Mouse (Mus musculus) gastrocnemius, adult 8-10 months (tissue): ENCODE measurements around the gene Scml4. TPM values are rescaled to one million over a fixed set of nuclear protein-coding genes. Genes with fewer than 3 reads are reported as not detected.

Experiments used
- DNase-seq, 2 experiments: peaks; one replicate each; pipeline ENCODE4 v3.0.0; 2022; ENCODE audit warnings: low spot score in 2 of 2
- total RNA-seq, 4 experiments: library from RNA; stranded (reverse); gene quantifications; 2 replicates each; pipeline ENCODE4 v1.2.4; 2022

Gene Scml4
- total RNA-seq, 4 experiments from 2014 or later: 0.27 to 0.54 (median 0.41) TPM

DNA sequence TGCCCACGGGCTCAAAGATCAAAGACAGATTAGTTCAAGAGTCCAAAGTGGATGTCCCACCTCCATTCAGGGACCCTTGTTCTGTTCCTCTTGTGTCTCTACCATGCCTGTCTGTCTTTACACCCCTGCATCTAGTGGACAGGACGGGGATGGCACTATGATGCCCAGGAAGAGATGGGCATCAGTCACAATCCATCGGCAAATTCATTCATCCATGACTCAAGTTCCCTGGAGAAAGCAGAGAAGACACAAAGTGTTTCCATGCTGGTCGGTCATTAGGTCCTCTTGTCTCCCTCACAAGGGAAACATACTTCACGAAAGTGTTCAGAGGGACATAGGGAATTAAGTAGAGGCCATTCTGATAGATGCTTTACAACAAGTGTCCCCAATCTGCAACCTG lies 87.2 kb downstream of the Scml4 start:
- DNase-seq: no peak

DNA sequence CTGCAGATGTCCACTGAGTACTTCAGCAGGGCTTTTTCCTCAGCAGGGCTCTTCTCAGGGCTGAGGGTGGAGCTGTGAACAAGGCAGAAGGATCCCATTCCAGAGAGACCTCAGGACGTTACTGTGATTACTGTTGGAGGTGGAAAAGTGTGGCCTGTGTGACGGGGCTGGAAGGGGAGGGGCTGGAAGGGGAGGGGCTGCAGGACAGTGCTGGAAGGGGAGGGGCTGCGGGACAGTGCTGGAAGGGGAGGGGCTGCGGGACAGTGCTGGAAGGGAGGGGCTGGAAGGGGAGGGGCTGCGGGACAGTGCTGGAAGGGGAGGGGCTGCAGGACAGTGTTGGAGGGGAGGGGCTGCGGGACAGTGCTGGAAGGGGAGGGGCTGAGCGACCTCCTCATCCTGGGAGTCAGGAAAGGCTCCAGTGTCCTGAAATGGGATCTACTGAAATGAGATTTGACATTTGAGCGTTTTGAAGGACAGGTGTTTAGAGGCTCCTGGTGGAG lies 90.1 kb downstream of the Scml4 start:
- DNase-seq: peak in 1 of 2 experiments; percentile 38

DNA sequence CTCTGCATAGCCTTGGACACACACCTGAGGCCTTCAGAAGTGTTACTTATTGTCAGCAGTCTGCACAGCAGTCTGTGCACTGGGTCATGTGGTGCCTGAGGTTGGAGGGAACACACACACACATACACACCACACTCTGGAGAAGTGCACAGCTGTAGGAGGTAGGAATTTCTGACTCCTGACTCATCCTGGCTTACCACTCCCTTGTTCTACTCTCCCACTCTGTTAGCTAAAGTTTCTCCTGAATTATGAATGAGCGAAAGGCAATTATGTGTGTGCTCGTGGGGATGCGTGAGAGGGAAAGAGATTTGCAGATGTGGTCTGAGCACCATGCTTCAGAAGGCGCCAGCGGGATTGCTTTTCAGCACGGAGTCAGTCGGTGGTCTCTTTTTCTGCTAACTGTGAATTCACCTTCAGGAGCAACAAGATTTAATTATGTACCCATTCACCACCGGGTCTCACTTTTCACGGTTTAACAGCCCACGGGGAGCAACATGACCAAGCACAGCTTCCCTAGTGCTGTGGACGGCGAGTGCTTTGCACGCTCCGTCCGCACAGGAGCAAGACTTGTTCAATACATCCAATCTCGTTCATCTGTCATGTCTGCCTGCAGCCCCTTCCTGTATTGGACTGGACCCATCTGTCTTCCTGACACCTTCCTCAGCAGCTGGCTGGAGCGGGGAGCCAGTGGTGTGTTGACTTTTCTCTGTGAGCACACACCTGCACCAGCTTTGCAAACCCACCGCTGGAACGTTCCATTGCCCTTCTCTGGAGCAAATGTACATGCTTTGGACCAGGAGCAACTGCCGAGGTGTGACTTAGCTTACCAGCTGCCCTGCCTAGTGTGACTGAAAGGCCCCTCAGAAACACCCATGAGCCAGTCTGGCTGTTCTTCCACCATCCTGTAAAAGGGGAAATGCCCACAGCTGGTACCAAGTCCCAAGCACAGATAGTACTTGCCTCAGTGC lies 91.2 kb downstream of the Scml4 start:
- DNase-seq: no peak

DNA sequence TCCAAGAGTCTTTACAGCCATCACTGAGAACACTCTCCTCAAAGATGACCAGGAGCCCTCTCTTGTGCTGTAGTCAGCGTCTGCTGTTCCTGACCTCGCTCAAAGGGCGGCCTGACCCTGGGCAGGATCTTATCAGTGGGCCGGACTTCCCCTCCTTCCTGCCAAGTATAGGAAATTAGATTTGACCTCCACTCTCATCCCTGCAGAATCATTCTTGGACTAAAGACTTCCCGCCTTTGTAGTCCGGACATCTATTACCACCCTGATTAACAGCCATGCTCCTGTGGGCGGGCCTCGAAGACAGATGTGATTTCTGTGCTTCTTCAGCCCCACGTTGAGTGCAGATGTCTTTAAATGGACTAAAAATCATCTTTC lies 91.9 kb downstream of the Scml4 start:
- no peak for DNase-seq

DNA sequence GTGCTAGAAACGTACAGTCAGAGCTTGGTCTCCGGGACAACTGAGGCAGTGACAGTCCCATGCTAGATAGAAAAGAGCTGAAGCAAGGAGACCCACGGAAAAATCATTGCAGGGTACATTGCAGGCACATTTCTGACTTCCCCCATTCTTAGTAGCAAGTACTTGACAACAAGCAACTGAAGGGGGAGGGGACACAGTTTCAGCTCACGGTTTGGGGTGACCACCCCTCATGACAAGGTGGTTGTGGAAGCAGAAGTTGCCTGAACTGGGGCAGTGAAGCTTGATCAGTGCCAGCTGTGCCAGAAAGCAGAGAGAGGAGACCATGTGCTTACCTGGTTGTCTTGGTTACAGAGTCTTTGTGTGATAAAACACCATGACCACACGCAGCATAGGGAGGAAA lies 93.4 kb downstream of the Scml4 start:
- no peak for DNase-seq

DNA sequence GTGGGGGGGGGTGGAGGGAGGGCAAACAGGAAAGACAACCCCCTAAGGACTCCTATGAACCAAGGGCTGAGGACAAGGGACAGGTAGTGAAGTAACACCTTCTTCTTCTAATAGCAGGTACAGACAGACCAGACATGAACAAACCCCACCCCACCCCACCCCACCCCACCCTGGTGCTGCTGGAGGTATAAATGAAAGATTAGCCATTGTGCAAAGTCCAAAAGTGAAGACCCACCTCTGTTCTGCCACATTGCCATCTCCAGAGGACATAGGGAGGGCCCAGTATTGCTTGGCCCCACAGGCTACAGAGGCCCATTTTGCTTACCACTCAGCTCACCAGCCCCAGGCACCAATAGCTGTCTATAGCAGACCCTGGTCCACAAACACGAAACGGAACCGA lies 95.0 kb downstream of the Scml4 start:
- no peak for DNase-seq

DNA sequence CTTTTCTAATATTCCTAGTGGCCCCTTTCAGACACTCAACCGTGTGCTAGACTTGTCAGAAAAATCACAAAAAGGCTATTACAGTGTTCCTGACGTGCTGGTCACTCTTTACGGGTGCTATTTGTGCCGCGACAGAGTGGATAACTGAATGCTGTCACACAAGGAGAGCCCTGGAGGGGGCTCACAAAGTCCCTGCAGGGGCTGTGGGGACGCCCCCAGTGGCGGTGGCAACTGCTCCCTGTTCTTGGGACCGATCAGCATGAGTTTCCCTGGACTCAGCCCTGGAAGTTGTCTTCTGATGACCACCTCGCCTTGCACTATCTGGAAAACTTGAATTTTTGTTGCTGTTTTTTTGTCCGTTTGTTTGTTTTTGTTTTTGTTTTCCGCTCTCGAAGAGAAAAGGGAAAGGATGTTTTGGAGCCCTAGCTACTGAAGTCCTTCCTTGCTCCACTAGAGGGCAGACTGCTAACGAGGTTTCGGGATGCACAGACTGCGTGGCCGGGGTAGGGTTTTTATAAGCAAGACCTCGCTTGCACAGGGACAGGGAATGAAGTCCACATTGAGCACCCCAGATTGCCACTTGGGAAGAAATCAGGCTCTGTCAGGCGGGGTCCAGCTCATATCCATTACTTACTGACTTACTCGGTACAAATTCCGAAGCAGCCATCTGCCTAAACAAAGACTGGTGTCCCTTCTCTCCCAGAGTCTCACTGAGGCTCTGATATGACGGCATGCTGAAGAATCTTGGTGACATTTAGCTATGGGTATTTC lies 97.9 kb downstream of the Scml4 start:
- DNase-seq: peak; percentile 53 to 60

DNA sequence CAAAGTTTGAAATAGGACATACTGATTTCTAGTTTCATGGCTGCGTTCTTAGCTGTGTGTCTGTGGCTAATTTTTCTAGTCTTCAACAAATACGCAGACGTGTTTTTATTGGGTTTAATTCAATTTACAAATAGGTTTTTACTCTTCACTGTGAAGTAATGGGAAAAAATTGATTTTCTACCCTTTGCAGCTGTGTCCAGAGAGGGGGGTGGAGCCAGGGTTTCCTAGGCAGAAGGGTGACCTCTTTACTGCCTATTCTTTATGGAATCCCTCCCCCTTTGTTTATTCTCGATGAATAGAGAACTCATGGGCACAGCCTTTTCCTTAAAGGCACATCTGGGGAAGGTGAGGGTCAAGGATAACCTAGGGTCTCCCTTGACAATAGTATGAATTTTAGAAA lies 98.5 kb downstream of the Scml4 start:
- DNase-seq: no peak

DNA sequence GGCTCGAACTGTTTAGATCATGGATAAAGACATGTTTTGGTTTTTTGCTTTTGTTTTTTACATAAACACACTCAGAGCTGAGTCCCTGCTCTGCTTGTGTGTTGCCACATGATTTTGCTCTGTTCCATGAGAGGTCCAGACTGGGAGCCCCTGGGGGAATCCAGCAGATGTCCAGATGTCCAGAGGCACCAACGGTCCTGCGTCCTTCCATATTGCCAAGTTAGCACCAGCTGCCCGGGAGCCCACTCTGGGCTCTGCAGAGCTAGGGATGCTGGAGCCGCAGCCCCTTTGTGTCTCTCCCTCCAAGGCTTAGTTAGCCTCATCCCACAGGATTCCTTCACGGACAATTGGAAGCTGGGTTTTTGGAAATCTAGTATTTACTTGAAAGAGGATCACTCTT lies 101.6 kb downstream of the Scml4 start:
- no peak for DNase-seq

DNA sequence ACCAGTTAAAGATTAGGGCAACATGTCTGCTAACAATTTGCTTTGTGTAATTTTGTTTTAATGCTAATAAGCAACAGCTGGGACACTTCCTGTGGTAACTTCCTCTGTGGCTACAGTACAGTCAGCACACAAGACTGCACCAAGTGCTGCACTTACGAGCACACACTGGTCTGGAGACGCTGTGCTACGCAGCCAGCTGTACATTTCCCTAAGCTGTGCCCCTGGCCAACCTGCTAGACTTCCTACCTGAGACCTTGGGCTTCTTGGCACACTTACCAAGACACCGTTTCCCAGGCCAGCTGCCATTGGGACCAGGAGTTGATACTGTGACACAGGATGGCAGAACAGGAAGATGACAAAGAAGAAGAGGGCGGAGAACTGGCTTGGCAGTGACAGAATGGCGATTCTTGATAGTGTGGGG lies 102.0 kb downstream of the Scml4 start:
- DNase-seq: no peak

DNA sequence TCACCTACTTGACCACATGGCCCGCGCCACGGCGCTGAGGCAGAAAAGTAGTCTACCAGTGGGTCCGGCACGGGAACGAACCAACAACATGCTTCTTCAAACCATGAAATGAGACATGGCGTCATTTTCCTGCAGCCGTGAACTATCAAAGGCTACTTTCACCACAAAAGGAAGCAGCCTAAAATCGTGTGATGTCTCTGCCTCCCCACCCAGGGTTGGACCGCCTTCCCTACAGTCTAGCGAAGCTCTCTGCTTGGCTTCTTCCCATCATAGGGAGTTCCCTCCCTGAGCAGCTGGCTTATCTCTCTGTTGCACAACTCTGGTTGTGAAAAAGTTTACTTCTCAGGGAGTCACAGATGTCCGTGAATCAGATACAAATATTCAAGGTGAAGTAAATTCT lies 102.5 kb downstream of the Scml4 start:
- no peak for DNase-seq

DNA sequence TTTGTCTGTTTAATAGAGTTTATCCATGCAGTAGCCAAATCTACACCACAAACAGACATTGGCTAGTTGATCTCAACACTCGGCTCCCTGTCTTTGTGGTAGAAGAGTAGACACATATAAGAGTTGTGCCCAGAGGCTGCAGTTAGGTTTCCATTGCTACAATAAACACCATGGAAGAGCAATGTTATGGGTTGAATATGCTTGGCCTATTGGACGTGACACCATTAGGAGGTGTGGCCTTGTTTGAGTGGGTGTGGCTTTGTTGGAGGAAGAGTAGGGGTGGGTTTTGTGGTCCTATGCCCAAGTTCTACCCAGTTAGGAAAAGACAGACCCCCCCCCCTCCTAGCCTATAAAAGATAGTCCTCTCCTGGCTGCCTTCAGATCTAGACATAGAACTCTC lies 102.9 kb downstream of the Scml4 start:
- DNase-seq: no peak

DNA sequence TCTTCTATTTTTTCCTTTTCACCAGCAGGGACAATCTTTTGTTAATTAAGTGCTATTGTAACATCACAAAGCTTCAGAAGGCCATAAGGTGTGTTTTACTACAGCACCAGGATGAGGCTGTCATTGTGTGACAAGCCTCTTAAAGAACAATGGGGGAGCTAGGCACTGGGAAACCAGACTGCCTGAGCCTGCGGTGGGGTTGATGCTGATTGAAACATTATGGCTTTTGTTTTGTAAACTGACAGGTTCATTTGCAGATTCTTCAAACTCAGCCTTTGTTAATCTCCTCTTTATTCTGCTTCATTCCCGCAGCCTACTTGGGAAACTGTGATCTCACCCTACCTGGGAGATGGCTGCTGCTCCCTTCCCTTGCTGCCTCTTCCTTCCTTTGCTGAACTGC lies 108.2 kb downstream of the Scml4 start:
- no peak for DNase-seq

DNA sequence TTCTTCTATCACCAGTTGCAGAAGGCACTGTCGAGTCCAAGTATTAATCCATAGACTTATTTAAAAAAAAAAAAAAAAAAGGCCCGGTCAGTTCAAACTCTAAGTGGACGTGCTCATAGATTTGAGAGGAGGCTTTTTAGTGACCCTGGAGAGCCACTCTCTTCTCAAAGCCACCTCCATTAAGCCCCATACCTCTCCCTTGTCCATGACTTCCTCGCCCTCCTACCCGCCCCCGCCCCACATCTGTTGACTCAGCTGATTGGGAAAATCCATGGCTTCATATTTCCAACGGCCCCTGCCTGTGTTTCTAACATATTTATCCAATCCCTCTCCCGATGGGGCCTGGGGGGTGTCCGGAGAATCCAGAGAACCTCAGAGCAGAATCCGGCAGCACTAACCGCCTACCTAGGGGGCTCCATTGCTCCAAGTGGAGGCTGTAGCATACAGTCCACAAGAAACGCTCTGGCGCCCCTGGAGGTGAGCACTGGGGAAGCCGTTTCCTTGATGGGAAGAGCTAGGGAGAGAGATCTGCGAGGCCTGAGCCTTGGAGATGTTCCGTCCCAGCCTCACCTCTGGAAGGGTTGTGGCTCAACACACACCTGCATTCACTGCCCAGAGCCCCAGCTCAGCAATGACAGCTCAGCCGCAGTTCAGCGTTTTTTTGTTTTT lies 112.5 kb downstream of the Scml4 start:
- DNase-seq: peak in 1 of 2 experiments; percentile 38

DNA sequence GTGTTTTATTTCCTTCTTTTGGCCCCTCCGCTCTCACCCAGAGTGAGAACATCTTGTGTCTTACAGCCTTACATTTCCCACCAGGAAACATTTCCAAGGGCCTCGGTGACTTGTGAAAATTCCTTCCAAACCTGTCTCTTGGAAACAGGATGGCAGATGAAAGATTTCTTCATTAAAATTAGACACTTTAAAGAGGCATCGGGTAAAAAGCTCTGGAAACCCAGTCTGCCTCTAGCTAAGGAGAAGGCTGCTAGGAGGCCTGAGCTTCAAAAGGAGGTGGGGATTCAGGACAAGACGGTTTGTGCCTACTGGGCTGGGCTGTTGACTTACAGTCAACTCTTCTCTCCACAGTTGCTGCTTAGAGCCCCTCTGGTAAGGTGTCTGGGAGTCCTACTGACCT lies 113.4 kb downstream of the Scml4 start:
- DNase-seq: no peak

DNA sequence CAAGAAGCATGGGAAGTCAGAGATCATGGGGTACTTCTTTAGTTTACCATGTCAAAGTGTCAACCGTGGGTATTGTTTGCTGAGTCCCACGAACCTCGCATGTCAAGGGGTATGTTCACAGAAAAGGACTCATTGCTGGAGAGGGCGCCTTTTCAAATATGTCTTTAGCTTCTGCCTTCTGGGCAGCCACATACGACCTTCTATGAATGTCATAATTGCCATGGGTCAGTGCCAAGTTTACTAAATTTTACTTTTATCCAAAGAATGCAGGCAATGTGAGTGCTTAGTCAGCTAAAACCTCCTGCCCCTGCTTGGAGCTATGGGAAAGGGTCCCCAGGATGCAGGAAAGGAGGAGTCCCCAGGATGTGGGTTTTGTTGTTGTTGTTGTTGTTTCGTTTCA lies 116.4 kb downstream of the Scml4 start:
- DNase-seq: no peak

DNA sequence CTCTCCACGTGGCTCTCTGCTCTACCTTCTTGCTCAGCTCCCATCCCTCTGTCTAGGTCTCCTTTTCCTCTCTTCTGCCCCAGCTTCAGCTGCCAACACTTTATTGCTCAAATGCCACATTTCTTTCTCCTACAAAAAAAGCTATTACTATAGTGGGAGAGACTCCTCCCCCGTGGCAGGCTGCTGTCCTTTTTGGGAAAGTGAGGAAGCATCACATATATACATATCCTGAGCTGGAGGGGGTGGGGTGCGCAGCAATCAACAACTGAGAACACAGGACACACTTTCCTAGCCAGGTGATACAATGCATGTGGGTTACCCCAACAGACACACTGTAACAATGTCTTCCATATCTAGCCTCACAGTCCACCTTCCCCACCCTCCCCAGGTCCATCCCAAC lies 118.2 kb downstream of the Scml4 start:
- DNase-seq: no peak

DNA sequence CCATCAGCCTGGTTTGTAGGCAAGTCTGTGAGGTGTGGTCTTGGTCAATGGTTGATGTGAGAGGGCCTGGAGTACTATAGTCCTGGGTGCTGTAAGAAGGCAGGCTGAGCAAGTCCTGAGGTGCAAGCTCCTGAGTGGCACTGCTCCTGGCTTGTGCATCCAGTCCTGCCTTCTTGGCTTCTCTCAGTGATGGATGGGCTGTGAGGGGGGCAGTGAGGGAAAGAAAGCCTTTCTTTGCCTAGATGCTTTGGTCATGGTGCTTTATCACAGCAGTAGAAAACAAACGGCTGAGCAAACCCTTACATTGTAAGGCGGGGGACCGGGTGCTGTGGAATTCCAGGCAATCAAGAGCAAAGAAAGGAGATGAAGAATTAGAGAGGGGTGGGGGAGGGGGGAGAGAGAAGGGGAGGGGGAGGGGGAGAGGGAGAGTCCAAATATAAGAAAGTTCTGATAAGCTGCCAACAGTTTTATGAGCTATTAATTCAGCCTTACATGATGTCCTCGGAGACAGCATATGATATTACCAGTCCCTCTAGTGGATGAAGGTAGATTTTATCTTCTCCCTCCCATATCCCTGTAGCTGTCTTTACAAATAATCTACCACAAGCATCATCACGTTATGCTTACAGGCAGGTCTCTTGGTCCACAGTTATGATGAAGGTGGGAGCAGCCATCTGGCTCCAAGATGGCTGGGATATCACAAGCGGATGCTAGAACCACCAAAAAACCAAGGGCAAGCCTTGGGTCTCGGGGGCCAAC lies 121.0 kb downstream of the Scml4 start:
- no peak for DNase-seq

DNA sequence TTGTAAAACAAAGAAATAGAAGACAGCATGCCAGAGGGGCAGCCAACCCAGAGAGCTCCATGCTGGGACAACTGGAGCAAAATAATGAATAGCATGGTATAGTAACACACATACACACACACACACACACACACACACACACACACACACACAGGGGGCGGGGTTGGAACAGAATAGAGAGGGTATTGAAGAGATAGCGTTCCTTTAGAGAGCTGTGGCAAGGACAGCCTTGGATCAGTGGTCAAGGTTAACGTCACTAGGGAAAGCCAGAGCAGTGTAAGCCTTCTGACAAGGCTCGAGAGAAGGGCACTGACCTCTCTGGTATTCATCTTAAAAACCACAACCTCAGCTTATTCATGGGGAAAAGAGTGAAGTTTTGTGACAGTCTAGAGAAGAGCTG lies 124.7 kb downstream of the Scml4 start:
- no peak for DNase-seq

DNA sequence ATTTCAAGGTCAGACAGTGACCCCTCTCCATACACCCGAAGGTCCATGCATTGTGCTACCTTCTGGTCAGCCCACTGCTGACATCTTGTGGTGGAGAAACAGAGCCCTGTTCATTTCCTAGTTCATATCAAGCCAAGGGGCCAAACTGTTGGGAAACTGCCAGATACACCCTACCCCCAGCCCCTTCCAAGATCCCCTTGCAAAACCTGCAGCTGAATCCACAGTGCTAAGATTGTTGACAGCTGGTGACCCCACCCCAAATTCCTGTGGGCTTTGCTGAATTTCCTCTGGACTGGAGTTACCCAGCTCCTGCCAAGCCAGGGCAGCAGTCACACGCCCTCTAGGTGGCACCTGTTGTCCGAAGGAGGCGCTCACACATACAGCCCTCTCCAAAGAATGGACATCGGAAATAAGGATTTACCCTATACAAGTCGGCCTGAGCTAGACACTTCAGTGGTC lies 127.5 kb downstream of the Scml4 start:
- peak; percentile 66 to 76 for DNase-seq

DNA sequence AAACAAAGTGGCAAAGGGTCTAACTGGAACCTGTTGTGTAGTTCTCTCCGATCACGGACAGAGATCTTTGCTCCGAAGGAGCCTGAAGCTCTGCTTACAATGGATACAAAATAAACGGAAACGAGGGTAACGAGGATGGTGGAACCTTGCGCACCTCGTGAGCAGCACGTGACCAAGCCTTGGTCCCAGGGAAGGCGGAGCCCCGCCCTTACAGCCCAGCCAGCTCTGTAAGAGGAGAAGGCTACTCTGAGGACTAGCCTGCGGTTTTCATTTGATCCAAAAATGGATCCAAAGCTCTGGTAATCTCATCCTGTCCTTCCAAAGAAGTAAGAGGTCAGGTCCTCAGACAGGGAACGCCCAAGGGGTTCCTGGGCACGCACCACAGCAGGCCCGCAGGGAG lies 128.5 kb downstream of the Scml4 start:
- peak; percentile 74 to 83 for DNase-seq
